18 mouse cellular contexts compared by ENCODE assay signal in the genomic region with DNA sequence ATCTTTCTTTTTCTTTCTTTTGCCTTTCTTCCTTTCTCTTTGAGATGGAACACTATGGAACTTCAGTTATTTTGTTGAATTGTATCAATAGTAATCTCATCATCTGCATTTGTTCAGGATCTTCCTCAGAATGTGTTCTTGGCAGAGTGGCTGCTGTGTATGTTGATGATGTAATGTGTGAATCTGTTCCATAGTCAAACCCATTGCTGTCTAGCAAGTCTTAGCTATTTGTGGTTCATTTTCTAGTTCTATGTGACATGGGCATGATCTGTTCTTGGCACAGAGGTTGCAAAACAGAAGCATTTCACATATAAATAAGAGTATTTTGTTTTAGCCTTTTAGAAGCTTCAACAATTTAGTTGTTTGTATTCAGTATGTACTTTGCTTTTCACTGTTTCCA.
"Had no signal": no experiment of that assay in that cellular context is flagged by ENCODE, and none has a peak within 500 bp of the region (broad histone marks: within the 10 kb centered on the region; RNA-seq: fewer than 3 reads in every experiment).

No protein-coding gene starts in this region.

- H3K27ac ChIP-seq: lung, embryonic 15.5 days; macrophage; midbrain, embryonic 13.5 days; midbrain, embryonic 15.5 days; neural tube, embryonic 12.5 days; stomach, embryonic 15.5 days; stomach, postnatal 0 days had no signal

- H3K4me2 ChIP-seq: lung, embryonic 15.5 days; midbrain, embryonic 11.5 days; midbrain, embryonic 13.5 days; midbrain, embryonic 15.5 days; neural tube, embryonic 12.5 days; stomach, embryonic 15.5 days had no signal

- H3K4me1 ChIP-seq: lung, embryonic 15.5 days; midbrain, embryonic 13.5 days; midbrain, embryonic 15.5 days; neural tube, embryonic 12.5 days; stomach, embryonic 15.5 days had no signal

- DNase-seq: liver, postnatal 0 days; lung, adult 2 months; lung, postnatal 14 days; lung, postnatal 36 days; right cerebral cortex, postnatal 14 days; thymus, adult 2 months; thymus, postnatal 25 days; thymus, postnatal 4 days had no signal

- H3K9me3 ChIP-seq: lung, embryonic 15.5 days; megakaryocyte, embryonic 14.5 days; midbrain, embryonic 13.5 days; midbrain, embryonic 15.5 days; neural tube, embryonic 12.5 days; stomach, embryonic 15.5 days had no signal

- H3K9ac ChIP-seq: liver, postnatal 0 days; lung, embryonic 15.5 days; midbrain, embryonic 13.5 days; midbrain, embryonic 15.5 days; neural tube, embryonic 12.5 days; stomach, embryonic 15.5 days had no signal

- H3K4me3 ChIP-seq: lung, embryonic 15.5 days; megakaryocyte, embryonic 14.5 days; midbrain, embryonic 13.5 days; midbrain, embryonic 15.5 days; neural tube, embryonic 12.5 days; stomach, embryonic 15.5 days had no signal

- ATAC-seq: liver, postnatal 0 days; lung, postnatal 0 days; midbrain, embryonic 13.5 days; midbrain, embryonic 15.5 days had no signal

- H3K36me3 ChIP-seq: lung, embryonic 15.5 days; midbrain, embryonic 13.5 days; midbrain, embryonic 15.5 days; neural tube, embryonic 12.5 days; stomach, embryonic 15.5 days had no signal

- H3K27me3 ChIP-seq: lung, embryonic 15.5 days; megakaryocyte, embryonic 14.5 days; midbrain, embryonic 13.5 days; midbrain, embryonic 15.5 days; neural tube, embryonic 12.5 days; stomach, embryonic 15.5 days had no signal
